Mouse (Mus musculus): ENCODE results near the gene Tgfb3.
A peak's percentile ranks its signal among the peaks of the same experiment; 100 is the strongest.

Gene Tgfb3

GRCm38 (mm10) chr12:86077736-86078135 lies 1.1 kb downstream of the Tgfb3 start:
- no peak for DNase-seq

DNA sequence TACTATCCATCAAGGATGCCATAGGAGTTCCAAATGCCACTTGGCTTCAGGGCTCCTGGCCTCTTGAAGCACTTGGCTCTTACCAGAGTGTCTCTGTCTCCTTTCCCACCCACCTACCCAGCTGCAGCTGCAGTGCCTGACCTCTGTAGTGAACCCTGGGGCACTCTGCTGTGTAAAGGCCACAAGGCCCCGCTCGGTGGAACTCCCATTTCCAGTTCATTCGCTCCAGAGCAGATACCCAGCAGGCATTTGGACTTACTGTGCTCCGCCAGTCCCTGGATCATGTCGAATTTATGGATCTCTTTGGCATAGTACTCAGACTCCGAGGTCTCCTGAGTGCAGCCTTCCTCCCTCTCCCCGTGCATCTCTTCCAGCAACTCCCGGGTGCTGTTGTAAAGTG lies 1.5 kb downstream of the Tgfb3 start:
- DNase-seq: peak; percentile 64

- peak; percentile 85 for DNase-seq
Measured at GRCm38 (mm10) chr12:86076321-86076901, 2.4 kb downstream of the Tgfb3 start.

DNA sequence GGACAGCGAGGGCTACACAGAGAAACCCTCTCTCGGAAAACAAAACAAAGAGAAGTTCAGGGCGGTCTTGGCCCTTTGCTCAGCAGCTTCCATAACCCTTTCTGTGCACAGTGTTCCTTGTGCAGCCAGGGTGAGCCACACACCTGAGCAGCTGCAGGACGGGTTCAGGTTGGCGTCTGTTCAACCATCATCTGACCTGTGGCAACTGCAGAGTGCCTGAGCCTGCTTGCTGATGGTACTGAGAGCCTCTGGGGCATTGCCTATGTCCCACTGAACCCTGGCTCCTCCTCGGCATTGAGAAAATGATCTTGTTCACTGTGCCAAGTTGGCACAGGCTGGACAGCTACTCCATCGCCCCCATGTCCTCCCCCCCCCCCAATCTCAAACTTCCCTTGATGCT lies 3.5 kb downstream of the Tgfb3 start:
- peak; percentile 45 for DNase-seq

DNA sequence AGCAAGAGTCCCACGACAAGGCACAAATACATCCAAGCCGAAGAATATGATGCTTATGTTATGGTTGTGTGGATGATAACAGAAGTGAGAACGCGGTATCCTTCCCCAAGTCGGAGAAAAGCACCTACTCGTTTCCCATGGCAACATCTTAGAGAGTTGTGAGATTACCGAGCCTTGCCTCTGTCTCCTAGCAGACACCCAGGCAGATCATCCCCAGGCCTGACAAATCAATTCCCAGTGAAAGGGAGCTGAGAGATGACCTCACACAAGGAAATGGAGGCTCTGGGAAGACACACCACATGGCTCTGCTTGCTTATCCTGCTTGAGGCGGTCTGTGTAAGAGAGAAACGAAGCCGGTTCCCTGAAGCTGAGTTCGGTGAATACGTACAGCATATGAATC lies 4.2 kb downstream of the Tgfb3 start:
- no peak for DNase-seq

GRCm38 (mm10) chr12:86071432-86071831 lies 7.4 kb downstream of the Tgfb3 start:
- no peak for DNase-seq

DNA sequence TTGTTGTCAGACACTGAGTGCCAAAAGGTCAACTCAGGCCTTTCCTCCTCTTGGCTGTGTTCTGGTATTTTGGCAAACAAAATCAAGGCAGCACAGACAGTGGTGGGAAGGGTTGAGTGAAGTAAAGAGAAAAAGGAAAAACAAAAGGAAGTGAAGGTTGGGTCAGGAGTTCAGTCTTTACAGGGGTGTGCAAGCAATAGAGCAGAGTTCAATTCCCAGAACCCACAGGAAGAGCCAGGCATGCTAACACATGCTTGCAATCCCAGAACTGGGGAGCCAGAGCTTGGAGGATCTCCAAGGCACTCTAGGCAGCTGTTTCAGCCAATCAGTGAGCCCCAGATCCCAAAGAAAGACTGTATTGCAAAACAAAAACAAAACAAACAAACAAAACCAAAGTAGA lies 14.0 kb downstream of the Tgfb3 start:
- no peak for DNase-seq

DNA sequence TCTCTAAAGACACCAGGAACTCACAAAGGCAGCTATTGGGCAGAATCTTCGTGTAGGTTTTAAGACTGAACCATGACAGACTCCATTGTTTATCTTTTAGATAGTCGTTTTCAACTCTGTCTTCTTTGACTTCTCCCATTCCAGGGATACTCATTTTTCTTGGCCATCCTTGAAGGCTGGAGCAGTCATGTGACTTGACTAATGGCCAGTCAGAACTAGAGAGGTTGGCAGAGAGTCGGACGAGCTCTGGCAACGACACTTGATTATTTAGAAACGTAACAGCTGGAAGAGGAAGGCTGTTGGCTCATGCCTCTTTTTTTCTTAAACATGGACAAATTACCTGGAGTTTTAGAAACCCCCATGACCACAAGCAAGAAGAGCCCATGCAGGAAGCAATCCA lies 19.5 kb downstream of the Tgfb3 start:
- no peak for DNase-seq

DNA sequence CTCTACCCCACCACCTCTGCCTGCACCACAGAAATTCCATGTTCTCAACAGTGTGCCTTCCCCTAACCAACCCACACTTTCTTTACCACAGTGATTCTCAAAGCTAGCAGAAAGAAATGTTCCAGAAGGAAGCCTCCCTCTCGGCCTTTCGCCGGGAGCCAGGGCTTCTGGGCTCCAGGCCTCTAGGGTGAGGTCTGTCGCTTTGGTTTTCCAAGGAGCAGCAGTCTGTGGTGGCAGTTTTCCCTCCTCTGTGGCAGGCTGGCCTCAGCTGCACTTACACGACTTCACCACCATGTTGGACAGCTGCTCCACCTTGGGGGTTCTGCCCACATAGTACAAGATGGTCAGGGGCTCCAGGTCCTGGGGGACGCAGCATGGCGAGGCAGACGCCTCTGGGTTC lies 21.3 kb downstream of the Tgfb3 start:
- no peak for DNase-seq

DNA sequence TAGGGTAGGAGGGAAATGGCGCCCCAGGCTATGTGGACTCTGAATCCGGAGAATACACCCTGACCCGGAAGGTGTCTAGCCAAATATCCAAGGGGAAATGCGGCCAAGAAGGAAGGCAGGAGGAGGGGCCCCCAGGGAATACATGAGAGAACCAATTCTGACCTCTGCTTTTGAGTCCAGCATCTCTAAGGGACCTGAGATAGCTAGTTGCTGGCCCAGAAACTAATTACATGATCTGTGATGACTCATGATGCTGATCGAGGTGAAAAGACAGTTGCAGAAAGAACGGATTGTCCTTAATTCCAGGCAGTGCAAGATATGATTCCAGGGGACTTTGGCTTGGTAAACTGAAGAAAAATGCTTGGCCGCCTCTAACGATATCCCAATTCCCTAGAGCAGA lies 21.9 kb downstream of the Tgfb3 start:
- no peak for DNase-seq

DNA sequence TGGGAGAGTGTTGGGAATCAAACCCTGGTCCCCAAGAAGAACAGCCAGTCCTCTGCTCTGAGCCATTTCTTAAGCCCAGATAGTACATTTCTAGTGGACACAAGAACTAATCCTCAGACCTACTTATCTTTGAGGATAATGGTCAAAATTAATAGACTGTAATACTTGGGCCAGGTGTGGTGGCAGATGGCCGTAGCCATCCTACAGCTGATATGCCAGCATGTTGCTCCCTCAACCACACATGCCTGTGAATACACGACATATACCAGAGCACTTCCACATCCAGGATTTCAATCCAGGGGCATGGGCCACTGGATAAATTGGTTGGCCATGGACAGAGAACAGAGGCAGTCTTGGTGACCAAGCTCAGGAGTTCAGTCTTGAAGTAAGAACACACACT lies 23.5 kb downstream of the Tgfb3 start:
- DNase-seq: peak; percentile 47

GRCm38 (mm10) chr12:86051477-86051876 lies 27.4 kb downstream of the Tgfb3 start:
- DNase-seq: no peak

GRCm38 (mm10) chr12:86049813-86050212 lies 29.0 kb downstream of the Tgfb3 start:
- DNase-seq: no peak

DNA sequence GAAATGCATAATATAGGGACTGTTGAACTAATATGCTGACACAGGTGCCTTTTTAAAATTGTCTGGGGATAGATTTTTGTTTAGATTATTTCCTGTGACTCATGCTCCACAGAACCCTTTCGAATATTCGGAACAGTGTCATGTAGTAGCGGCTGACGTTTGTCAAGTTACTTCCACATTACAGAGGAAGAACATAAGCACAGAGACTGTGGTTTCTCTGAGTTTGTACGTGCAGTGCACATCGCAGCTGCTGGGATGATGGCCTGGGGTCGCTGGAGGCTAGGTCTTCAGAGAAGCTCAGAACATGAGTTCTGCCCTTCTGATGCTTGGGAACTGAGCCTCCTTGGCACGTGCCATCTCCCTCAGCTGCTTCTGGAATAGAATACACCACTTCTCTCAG lies 31.5 kb downstream of the Tgfb3 start:
- DNase-seq: no peak

DNA sequence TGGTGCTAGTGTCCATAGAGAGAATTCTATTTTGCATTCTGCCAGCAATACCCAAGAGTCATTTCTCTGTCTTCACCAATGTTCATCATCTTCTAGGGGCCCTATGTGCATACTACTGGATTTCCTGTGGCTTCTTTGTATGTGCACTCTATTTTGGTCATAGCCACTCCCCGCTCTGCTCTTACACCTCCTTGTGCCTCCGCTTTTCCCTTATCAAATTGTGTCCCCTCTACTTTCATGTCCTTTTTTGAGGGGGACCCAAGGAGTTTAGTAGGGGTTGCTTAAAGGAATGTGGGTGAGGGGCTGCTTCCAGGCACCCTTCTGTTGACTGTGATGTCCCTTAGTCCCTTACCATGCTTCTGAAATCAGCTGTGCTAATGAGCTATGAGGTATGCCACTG lies 32.1 kb downstream of the Tgfb3 start:
- no peak for DNase-seq

- DNase-seq: no peak
Measured at GRCm38 (mm10) chr12:86046141-86046540, 32.7 kb downstream of the Tgfb3 start.

- no peak for DNase-seq
Measured at GRCm38 (mm10) chr12:86039751-86040150, 39.1 kb downstream of the Tgfb3 start.

- no peak for DNase-seq
Measured at GRCm38 (mm10) chr12:86039078-86039477, 39.8 kb downstream of the Tgfb3 start.

DNA sequence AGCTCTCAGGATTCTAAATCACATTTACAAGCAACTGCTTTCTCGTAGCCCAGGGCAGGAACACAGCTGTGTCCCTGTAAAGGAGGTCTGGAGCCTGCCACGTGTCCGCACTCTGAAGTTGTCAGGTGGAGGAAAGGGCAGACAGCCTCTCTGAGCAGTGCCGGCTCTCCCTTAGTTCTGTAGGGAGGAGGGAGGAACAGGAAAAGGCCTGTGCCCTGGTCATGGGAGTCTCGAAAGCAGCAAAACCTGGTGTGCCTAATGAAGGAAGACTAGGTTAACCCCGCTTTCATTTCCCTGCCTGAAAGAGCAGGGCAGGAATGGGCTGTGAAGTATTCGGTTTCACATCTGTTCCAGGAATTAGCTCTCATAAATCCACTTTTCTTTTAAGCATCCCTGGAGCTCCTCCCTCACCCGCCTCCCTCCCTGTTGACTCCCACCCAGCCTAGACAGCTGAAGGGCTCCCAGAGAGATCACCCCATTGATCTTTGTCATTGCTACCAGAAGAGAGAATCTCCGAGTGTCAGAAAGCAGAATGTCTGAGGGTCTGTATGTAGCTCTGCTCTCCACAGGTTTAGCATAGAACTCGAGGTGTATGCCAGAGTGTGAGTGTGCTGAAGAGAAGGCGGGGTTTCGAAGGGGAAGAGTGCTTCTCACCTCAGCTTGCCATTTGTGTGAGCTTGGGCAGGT lies 41.5 kb downstream of the Tgfb3 start:
- no peak for DNase-seq

- no peak for DNase-seq
Measured at GRCm38 (mm10) chr12:86036368-86037166, 42.3 kb downstream of the Tgfb3 start.

DNA sequence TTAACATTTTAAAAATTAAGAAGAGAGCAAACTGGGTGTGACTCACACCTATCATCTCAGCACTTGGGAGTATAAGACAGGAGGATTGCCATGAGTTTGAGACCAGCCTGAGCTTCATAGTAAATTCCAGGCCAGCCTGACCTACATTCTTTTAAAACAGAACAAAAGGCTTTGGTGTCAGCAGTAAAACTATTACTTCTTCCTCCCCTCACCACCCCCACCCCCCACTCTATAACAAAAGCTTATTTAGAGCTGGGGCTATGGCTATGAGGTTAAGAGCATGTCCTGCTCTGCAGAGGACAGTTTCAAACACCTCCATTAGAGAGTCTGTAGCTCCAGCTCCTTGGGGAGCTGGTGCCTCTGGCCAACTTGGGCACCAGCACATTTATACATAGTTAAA lies 43.3 kb downstream of the Tgfb3 start:
- DNase-seq: no peak

GRCm38 (mm10) chr12:86030932-86031331 lies 47.9 kb downstream of the Tgfb3 start:
- DNase-seq: no peak

DNA sequence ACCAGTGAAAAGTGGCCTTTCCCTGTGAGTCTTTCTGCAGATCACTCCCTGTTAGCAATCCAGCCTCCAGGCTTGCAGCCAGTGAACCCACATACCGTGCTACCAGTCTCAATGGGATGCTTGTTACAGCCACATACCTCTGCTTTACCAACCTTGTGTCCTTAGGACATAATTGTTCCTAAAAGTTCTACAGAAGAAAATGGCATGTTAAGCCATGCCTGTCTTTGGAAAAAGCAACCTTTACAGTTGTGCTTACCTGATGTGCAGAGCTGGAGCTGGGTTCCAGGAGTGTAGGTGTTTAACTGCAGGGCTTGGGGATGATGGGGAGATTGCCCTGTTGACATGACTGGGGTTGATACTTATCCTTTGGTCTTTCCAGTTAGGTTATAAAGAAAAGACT lies 51.1 kb downstream of the Tgfb3 start:
- no peak for DNase-seq

GRCm38 (mm10) chr12:86027000-86027399 lies 51.8 kb downstream of the Tgfb3 start:
- DNase-seq: peak; percentile 57
